Mouse (Mus musculus): ENCODE data around the gene Otop2.

Otop2 gene

DNA sequence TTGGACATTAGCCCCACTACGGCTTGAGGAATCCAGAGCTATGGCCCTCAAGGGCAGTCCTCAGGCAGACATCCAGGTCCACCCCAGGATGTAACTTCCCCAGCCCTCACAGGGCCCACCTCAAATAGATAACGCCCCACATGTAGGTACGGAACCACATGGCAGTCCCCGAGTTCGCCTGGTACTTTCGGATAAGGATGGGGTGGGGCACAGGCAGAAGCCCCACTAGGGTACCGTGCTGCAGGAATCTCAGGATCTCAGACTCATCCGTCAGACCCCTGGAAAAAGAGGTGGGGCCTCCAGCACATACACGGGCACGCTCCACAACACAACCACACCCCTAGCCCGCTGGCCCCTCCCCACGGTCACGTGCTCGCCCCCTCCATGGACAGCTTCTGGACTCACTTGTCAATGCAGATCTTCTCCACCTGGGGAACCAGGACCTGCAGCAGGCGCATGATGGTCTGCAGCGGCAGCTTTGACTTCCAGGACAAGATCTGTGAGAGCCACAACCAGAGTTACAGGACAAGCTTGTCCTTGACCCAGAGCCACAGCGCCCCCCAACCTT is 41.8 kb downstream of the Otop2 start:
- no peak for DNase-seq (ENCODE audit: low spot score in 2 of 2)

GRCm38 (mm10) chr11:115349976-115350375 is 43.0 kb downstream of the Otop2 start:
- no peak for DNase-seq (ENCODE audit: low spot score in 2 of 2)

- no peak for DNase-seq (ENCODE audit: low spot score in 2 of 2)
Measured at GRCm38 (mm10) chr11:115353375-115353774, 46.4 kb downstream of the Otop2 start.

DNA sequence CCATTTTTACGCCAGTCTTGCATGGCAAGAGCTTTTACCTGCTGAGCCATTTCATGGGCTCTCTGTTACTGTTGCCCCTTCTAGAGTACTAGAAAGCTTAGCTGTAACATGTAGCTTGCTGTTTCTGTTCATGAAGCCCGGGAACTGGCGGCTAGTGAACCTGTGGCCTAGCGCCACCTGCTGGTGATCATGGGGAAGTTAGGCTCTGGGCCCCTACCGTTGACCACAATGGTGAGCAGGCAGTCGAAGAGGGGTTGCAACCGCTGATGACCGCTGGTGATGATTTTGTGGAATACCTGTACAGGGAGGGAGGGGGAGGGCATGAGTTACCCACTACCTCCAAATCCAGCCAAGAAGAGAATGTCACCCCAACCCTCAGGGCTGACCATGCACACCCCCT is 47.2 kb downstream of the Otop2 start:
- DNase-seq (ENCODE audit: low spot score in 2 of 2) = peak in 1 of 2 experiments; percentile 47

DNA sequence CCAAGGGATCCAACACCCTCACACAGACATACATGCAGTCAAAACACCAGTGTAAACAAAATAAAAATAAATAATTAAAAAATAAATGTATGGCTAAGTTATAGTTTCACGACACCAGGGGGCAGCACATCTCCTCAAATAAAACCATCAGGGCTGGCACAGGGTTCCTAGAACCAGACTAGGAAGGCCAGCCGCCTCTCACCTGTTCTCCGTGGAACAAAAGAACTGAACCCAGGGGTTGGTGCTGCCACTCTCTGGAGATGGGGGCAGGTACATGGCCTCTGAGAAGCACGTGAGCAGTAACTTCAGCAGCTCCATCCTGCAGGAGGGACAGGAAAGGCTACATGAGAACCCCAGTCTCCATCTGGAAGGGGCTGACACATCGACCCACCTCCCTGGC is 51.5 kb downstream of the Otop2 start:
- peak in 1 of 2 experiments; percentile 79 for DNase-seq (ENCODE audit: low spot score in 2 of 2)

DNA sequence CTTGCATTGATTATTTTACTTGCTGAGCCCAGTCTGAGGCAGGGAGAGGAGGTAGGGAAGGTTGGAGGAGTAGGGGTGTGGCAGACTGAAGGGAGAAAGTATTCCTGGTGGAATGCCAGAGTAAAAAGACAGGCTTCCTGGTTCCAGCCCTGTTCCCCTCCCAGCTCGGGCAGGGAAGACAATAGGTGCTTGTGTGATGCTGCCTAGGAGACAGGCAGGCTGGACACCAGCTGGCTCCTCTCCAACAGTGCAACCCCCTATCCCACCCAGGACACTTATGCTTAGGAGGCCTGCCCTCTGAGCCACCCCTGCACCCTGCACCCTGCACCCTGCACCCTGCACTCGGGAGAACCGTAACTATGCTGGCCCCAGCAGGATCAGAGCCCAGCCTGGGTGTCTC is 52.3 kb downstream of the Otop2 start:
- DNase-seq (ENCODE audit: low spot score in 2 of 2) = no peak

DNA sequence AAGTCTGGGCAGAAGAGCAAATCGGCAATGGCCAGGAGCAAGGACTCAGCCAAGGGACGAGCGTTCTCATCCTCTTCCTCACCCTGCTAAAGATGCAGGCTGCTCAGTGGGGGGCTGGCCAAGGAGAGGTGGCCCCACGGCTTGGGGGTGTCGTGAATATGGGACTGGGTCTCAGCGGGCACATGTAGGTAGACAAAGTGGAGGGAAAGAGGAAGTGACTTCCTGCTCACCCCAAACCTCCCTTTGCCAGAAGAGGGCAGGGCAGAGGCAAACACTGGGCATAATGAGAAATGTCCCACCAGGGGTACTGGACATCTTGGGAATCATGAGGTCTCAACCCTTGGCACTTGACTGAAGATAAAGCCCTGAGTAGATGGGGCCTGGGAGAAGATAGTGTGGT is 52.8 kb downstream of the Otop2 start:
- DNase-seq (ENCODE audit: low spot score in 2 of 2) = no peak

DNA sequence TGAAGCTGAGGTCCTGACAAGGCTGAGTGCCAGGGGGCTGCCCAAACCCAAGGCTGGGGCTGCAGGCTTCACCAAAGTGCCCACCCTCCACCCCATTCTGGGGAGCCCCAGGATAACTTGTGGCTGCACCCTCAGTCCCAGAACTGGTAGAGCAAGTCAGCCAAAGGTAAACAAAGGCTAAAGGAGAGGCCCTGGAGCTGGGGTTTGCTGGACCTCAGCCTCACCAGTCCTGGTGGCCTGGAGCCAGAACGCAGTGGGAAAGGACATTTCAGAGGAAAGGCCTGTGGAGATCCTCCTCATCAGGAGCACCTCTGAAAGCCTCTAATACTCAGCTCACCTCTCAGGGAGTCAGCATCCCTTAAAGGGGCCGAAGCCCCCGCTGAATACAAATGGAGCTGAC is 57.2 kb downstream of the Otop2 start:
- no peak for DNase-seq (ENCODE audit: low spot score in 2 of 2)

- peak in 1 of 2 experiments; percentile 35 for DNase-seq (ENCODE audit: low spot score in 2 of 2)
Measured at GRCm38 (mm10) chr11:115366039-115366705, 59.2 kb downstream of the Otop2 start.

- peak; percentile 44 to 67 for DNase-seq (ENCODE audit: low spot score in 2 of 2)
Measured at GRCm38 (mm10) chr11:115366706-115367394, 59.9 kb downstream of the Otop2 start.

GRCm38 (mm10) chr11:115367395-115367944 is 60.5 kb downstream of the Otop2 start, which contains the start of gene Hid1:
TSS of gene Hid1 (minus strand) at chr11:115367756.
- peak; percentile 48 to 85 for DNase-seq (ENCODE audit: low spot score in 2 of 2)

- no peak for DNase-seq (ENCODE audit: low spot score in 2 of 2)
Measured at GRCm38 (mm10) chr11:115370368-115370767, 63.4 kb downstream of the Otop2 start.

DNA sequence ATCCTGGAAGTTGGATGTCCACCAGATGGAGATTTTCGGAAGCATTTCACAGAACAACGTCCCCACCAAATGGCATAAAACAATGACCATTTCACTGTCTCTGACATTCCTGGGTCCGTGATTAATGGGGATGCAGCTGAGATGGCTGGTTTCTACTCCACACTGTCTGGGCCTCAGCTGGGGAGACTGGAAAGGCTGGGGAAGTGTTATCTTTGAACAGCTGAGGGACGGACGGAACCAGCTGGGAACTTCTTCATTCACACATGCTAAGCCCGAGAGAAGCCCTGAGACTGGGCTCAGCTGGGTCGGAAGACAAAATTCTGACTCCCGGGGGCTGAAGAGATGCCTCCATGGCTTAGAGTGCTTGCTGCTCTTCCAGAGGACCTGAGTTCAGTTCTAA is 64.4 kb downstream of the Otop2 start:
- DNase-seq (ENCODE audit: low spot score in 2 of 2) = no peak

DNA sequence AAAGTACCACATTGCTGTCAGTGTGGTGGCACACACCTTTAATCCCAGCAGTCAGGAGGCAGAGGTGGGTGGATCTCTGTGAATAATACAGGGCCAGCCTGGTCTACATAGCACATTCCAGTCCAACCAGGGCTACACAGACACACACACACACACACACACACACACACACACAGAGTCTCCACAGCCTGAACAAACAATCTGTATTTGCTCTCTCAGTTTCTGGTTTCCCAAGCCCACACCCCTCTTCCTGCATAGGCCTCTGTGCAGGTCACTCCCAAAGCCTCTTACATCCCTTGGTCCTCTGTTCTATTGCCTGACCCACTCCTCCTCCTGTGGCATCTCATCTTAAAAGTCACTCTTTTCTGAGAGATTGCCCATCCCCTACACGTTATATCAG is 65.1 kb downstream of the Otop2 start:
- no peak for DNase-seq (ENCODE audit: low spot score in 2 of 2)

DNA sequence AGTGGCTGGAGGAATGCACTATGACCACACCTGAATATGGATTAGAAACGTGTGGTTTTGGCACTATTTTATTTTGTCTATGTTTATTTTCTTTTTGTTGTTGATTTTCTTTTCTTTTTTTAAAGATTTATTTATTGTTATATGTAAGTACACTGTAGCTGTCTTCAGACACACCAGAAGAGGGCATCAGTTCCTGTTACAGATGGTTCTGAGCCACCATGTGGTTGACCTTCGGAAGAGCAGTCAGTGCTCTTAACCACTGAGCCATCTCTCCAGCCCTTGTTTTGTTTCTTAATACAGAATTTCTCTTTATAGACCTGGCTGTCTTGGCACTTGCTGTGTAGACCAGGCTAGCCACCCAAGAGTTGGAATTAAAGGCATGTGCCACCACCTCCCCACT is 65.8 kb downstream of the Otop2 start:
- DNase-seq (ENCODE audit: low spot score in 2 of 2) = no peak

GRCm38 (mm10) chr11:115373805-115374694 is 67.1 kb downstream of the Otop2 start:
- peak; percentile 61 to 83 for DNase-seq (ENCODE audit: low spot score in 2 of 2)

- peak in 1 of 2 experiments; percentile 56 for DNase-seq (ENCODE audit: low spot score in 2 of 2)
Measured at GRCm38 (mm10) chr11:115374695-115375425, 67.9 kb downstream of the Otop2 start.

GRCm38 (mm10) chr11:115376722-115377121 is 69.8 kb downstream of the Otop2 start:
- DNase-seq (ENCODE audit: low spot score in 2 of 2) = no peak

DNA sequence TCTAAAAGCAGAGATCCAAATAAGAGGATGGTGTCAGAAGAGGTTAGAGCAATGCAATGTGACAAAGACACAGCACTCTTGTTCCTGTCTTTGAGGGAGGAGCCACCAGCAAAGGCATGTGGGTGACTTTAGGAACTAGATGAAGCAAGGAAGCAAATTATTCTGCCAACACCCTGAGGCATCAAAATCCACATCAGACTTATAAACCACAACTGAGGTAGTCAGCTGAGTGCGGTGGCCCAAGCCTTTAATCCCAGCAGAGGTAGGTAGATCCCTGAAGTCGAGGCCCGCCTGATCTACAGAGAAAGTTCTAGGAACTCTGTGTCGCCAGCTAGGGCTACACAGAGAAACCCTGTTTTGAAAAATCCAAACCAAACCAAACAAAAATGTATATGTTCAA is 70.3 kb downstream of the Otop2 start:
- DNase-seq (ENCODE audit: low spot score in 2 of 2) = no peak

DNA sequence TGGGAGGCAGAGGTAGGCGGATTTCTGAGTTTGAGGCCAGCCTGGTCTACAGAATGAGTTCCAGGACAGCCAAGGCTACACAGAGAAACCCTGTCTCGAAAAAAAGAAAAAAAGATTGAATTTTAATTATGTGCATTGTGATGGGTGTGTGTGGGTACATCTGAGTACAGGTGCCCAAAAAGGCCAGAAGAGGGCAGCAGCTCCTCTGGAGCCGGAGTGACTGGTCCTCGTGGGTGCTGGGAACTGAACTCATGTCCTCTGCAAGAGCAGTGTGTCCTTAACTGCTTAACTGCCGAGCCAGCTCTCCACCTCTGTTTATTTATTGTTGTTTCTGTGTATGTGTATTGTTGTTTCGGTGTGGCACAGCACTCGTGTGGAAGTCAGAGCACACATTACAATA is 70.9 kb downstream of the Otop2 start:
- no peak for DNase-seq (ENCODE audit: low spot score in 2 of 2)

DNA sequence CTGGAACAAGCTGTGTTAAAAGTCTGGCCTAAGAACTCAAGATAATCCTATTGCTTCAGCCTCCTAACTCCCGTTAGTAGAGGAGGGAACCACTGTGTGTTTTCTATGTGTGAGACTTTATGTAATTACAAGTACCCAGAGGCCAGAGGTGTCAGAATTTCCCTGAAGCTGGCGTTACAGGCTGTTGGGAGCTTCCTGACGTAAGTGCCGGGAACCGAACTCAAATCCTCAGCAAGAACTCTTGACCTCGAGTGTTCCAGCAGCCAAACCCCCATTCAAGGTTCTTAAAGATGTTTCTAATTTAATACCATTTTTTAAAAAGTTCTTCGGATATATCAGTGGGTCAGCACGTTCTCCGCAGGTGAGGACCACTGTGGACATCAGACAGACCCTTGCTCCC is 74.3 kb downstream of the Otop2 start:
- no peak for DNase-seq (ENCODE audit: low spot score in 2 of 2)

Data from left cerebral cortex, adult 9 months (tissue).